Mouse (Mus musculus) thymus, adult 2 months (tissue): ENCODE measurements around the gene Fam183b. TPM values are rescaled to one million over a fixed set of nuclear protein-coding genes. Genes with fewer than 3 reads are reported as not detected.
"Not testable (repeated sequence)": the region's sequence is repeated elsewhere in the genome, so short reads cannot be mapped to it uniquely, and the experiment has no call there.

ENCODE experiments used
- DNase-seq: peaks from one replicate; pipeline ENCODE4 v3.0.0; 2021
- H3K27ac ChIP-seq: fragments of 200-500 bp; 2 replicates; pipeline ENCODE4 v1.5.1; 2012; ENCODE audit warnings: low read length, control low read depth; ENCODE audit not compliant: control insufficient read depth, insufficient read depth
- H3K27me3 ChIP-seq: fragments of 200-500 bp; 2 replicates; pipeline ENCODE4 v1.6.1; 2012; ENCODE audit warnings: mild to moderate bottlenecking, low read length, moderate library complexity, mixed read lengths; ENCODE audit not compliant: control insufficient read depth, insufficient read depth
- H3K36me3 ChIP-seq: fragments of 200-500 bp; 2 replicates; pipeline ENCODE4 v1.6.1; 2012; ENCODE audit warnings: mild to moderate bottlenecking, low read length, moderate library complexity; ENCODE audit not compliant: control insufficient read depth, insufficient read depth
- H3K4me1 ChIP-seq: fragments of 200-500 bp; replicated peaks from 2 replicates; pipeline ENCODE4 v1.6.1; 2012; ENCODE audit warnings: low read length; ENCODE audit not compliant: control insufficient read depth, insufficient read depth
- H3K4me3 ChIP-seq: fragments of 200-500 bp; 2 replicates; pipeline ENCODE4 v1.5.1; 2012; ENCODE audit warnings: mild to moderate bottlenecking, low read length, control low read depth, moderate library complexity; ENCODE audit not compliant: control insufficient read depth, insufficient read depth
- CTCF ChIP-seq: fragments of 200-500 bp; IDR thresholded peaks from 2 replicates; pipeline ENCODE4 v1.5.1; 2012; ENCODE audit warnings: mild to moderate bottlenecking, control low read depth, low read length, moderate library complexity, borderline replicate concordance; ENCODE audit not compliant: control insufficient read depth, poor library complexity, insufficient read depth; ENCODE audit errors: extremely low read depth
- POLR2A ChIP-seq: fragments of 200-500 bp; IDR thresholded peaks from 2 replicates; pipeline ENCODE4 v1.6.1; 2012; ENCODE audit warnings: mild to moderate bottlenecking, low read length, control low read depth, moderate library complexity; ENCODE audit not compliant: control insufficient read depth, poor library complexity, insufficient read depth; ENCODE audit errors: extremely low read depth
- WGBS: fragments of 180-500 bp; shearing (Covaris S2); methylation state at CpG from one replicate; pipeline ENCODE4 v1.1.7; 2018; 5-methylcytosine and 5-hydroxymethylcytosine counted together
- polyA plus RNA-seq: library from polyadenylated mRNA; depleted of rRNA; stranded (reverse); fragments of >200 nt; gene quantifications from 2 replicates; pipeline ENCODE4 v1.2.3, GENCODE M21; 2012; rRNA removed

Fam183b gene
- 0.59 and 0.82 TPM in 2 replicates for polyA plus RNA-seq

GRCm38 (mm10) chr11:58801558-58802228 is at the start of gene Fam183b:
Gene Fam183b, minus strand, starts transcription at chr11:58801960.
- no peaks in the 10 kb centered on the region for H3K36me3 ChIP-seq
- H3K4me3 ChIP-seq: peak within 1 kb of the TSS; percentile 40
- H3K4me1 ChIP-seq: peaks cover 12% of the 10 kb centered on the region
- no peak for TF ChIP-seq POLR2A
- no peak for TF ChIP-seq CTCF
- no peaks in the 10 kb centered on the region for H3K27me3 ChIP-seq
- no peak for DNase-seq
- no peak within 1 kb of the TSS for H3K27ac ChIP-seq
- 44% methylated on average over 14 of the region's 14 CpGs for WGBS

- no peak for DNase-seq
- H3K27me3 ChIP-seq: no peaks in the 10 kb centered on the region
- no peak overlapping the region for H3K27ac ChIP-seq
- no peak for TF ChIP-seq POLR2A
- no peak for TF ChIP-seq CTCF
- peaks cover 34% of the 10 kb centered on the region for H3K36me3 ChIP-seq
- H3K4me1 ChIP-seq: peaks cover 8% of the 10 kb centered on the region
- WGBS: 96% methylated on average over 2 of the region's 2 CpGs
- no peak overlapping the region for H3K4me3 ChIP-seq
These were observed 48.0 kb upstream of the Fam183b start for GRCm38 (mm10) chr11:58849731-58850130.

DNA sequence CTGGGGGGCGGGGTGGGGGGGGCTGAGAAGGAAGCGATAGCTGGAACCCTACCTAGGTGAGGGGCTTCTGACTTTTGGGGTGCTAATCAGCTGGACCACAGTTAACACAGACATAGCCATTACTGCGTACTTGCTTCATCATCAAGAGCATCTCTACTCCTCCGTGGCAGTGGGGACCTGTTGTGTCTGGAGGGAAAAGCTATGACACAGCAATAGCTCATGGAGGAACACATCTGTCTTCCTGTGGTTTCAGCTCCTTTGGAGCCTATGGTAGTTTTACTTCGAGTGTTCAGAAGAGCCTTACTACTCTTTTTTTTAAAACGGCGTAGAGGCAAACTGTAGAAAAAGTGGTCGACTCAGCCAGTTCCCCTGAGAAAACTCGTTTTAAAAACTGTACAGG is 45.9 kb upstream of the Fam183b start:
- Histone ChIP-seq H3K27ac (peak overlapping the region; percentile 93), H3K4me1 (peaks cover 11% of the 10 kb centered on the region), H3K4me3 (peak overlapping the region; percentile 85), H3K36me3 (peaks cover 20% of the 10 kb centered on the region), H3K27me3 (no peaks in the 10 kb centered on the region)
- peak; percentile 43 for DNase-seq
- 3% methylated on average over 9 of the region's 9 CpGs for WGBS
- TF ChIP-seq POLR2A: no peak
- TF ChIP-seq CTCF: no peak

DNA sequence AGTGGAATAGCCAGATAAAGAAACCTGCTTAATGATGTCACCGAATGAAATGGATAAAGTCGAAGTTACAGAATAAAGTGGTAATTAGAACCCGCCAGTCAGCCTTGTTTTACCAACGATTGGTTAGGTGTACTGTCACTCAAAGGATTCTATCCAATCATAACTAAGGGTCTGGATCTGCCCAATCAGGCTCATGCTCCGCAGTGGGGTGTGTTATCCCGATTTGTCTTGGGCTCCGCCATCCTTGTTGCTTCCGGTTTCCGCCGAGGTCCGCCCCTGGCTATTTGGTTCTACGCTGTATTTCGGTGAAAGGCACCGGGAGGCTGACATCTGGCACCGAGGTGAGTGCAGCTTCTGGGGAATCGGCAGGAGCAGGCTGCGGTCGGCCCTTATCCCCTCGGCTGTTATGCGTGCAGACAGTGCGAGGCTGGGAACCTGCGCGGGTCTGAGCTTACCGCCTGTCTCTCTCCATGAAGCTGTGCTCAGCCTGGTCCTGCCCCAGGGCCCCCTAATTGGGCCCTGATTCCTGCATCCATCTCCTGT is 45.2 kb upstream of the Fam183b start, which contains the start of gene Gm12258:
Gene Gm12258, plus strand, starts transcription at position 240 of the 543 bp plus-strand sequence.
- TF ChIP-seq POLR2A (peak; percentile 82), CTCF (no peak)
- Histone ChIP-seq H3K27ac (peak within 1 kb of the TSS; percentile 93), H3K4me3 (peak within 1 kb of the TSS; percentile 85), H3K36me3 (peaks cover 17% of the 10 kb centered on the region), H3K27me3 (no peaks in the 10 kb centered on the region), H3K4me1 (peaks cover 15% of the 10 kb centered on the region)
- WGBS: 1% methylated on average over 24 of the region's 24 CpGs
- peak; percentile 90 for DNase-seq

- peaks cover 21% of the 10 kb centered on the region for H3K4me1 ChIP-seq
- DNase-seq, H3K27me3 ChIP-seq, H3K4me3 ChIP-seq, H3K36me3 ChIP-seq: not testable (repeated sequence)
- peak within 1 kb of the TSS; percentile 2; the same call in 1 of the 2 replicates for H3K27ac ChIP-seq
These were observed 37.2 kb upstream of the Fam183b start, which contains the start of gene Olfr311 for GRCm38 (mm10) chr11:58838951-58839350. Gene Olfr311, plus strand, starts transcription at chr11:58839251.

DNA sequence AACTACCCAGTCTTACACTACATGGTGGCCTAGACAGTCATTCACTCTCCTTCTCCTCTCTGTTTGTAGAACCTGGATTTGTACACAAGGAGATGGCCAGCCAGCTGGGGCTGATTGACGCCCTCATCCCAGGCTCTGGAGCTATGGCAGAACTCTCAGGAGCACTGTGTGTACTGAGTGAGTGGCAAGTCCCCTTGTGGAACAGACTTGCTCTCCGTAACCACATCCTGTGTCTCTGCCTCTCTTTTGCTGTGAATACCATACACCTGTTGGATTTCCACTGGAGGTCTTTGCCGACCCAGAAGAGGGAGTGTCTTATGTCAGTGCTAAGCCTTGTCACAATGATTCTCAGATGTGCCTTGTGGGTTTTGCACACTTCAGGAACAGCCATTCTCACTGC is 30.8 kb upstream of the Fam183b start:
- WGBS: 4% methylated on average over 3 of the region's 3 CpGs
- H3K27me3 ChIP-seq, H3K36me3 ChIP-seq, H3K4me3 ChIP-seq: not testable (repeated sequence)
- DNase-seq: peak; percentile 55
- Histone ChIP-seq H3K4me1 (peaks cover 20% of the 10 kb centered on the region), H3K27ac (peak overlapping the region; percentile 94)

DNA sequence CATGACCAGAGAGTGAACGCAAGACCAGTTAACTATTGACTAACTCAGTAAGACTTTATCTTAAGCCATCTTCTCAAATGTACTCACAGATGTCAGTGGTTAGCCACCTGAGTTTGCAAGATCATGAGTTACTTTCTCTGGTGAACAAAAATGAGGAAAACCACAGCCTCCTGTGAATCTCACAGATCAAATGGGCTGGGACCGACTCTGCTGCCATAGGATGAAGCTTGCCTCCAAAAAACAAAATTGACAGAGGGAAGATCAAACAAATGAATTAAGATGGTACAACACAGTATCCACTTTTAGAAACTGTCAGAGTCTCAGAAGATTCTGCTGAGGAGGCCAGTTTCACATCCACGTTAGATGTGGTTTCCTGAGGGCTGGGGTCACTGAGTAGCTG is 28.0 kb upstream of the Fam183b start:
- TF ChIP-seq POLR2A: no peak
- TF ChIP-seq CTCF: no peak
- DNase-seq: peak; percentile 43
- no peaks in the 10 kb centered on the region for H3K27me3 ChIP-seq
- no peak overlapping the region for H3K4me3 ChIP-seq
- H3K27ac ChIP-seq: peak overlapping the region; percentile 90
- H3K36me3 ChIP-seq: no peaks in the 10 kb centered on the region
- peaks cover 23% of the 10 kb centered on the region for H3K4me1 ChIP-seq
- WGBS: 4% methylated on average over 3 of the region's 3 CpGs

- H3K27ac ChIP-seq: peak within 1 kb of the TSS; percentile 90
These were observed 27.2 kb upstream of the Fam183b start, which contains the start of gene Olfr312 for GRCm38 (mm10) chr11:58828937-58829336. Gene Olfr312, plus strand, starts transcription at chr11:58829237.

More at GRCm38 (mm10) chr11:58828937-58829336, 27.2 kb upstream of the Fam183b start, which contains the start of gene Olfr312:
- peaks cover 23% of the 10 kb centered on the region for H3K4me1 ChIP-seq
- H3K36me3 ChIP-seq, H3K4me3 ChIP-seq, DNase-seq, H3K27me3 ChIP-seq: not testable (repeated sequence)
